Mouse (Mus musculus): ENCODE measurements at regions not wholly inside any gene's neighbourhood (a gene's known extent, or its start where the extent isn't known, plus 50 kb on each side); places are given as distances from the start of the nearest gene placed in this dataset.

GRCm38 (mm10) chr11:114331579-114332150, 264.8 kb upstream of the Sdk2 start:
- H3K27ac ChIP-seq (ENCODE audit: insufficient read depth, low read length) = no peak overlapping the region
- H3K4me1 ChIP-seq (ENCODE audit: control insufficient read depth, insufficient read depth, low read length) = no peaks in the 10 kb centered on the region
- TF ChIP-seq POLR2A (IDR thresholded peaks at IDR 0.05; ENCODE audit: extremely low read depth, insufficient read depth, low read length) (no peak), CTCF (IDR thresholded peaks at IDR 0.05; ENCODE audit: extremely low read depth, insufficient read depth, low read length) (no peak)
- H3K4me3 ChIP-seq (ENCODE audit: insufficient read depth, low read length) = no peak overlapping the region

- TF ChIP-seq POLR2A (IDR thresholded peaks at IDR 0.05; ENCODE audit: extremely low read depth, insufficient read depth, low read length) (no peak), CTCF (IDR thresholded peaks at IDR 0.05; ENCODE audit: extremely low read depth, insufficient read depth, low read length) (no peak)
Measured at GRCm38 (mm10) chr11:114330316-114330715, 263.5 kb upstream of the Sdk2 start.

GRCm38 (mm10) chr11:114322627-114323026, 255.8 kb upstream of the Sdk2 start:
- H3K4me1 ChIP-seq (ENCODE audit: control insufficient read depth, insufficient read depth, low read length) = no peaks in the 10 kb centered on the region
- no peak for TF ChIP-seq POLR2A (IDR thresholded peaks at IDR 0.05; ENCODE audit: extremely low read depth, insufficient read depth, low read length)
- no peak for TF ChIP-seq CTCF (IDR thresholded peaks at IDR 0.05; ENCODE audit: extremely low read depth, insufficient read depth, low read length)
- H3K4me3 ChIP-seq (ENCODE audit: insufficient read depth, low read length) = no peak overlapping the region
- H3K27ac ChIP-seq (ENCODE audit: insufficient read depth, low read length) = no peak overlapping the region

More at GRCm38 (mm10) chr11:114330316-114330715, 263.5 kb upstream of the Sdk2 start:
- no peaks in the 10 kb centered on the region for H3K4me1 ChIP-seq (ENCODE audit: control insufficient read depth, insufficient read depth, low read length)
- no peak overlapping the region for H3K4me3 ChIP-seq (ENCODE audit: insufficient read depth, low read length)
- no peak overlapping the region for H3K27ac ChIP-seq (ENCODE audit: insufficient read depth, low read length)

DNA sequence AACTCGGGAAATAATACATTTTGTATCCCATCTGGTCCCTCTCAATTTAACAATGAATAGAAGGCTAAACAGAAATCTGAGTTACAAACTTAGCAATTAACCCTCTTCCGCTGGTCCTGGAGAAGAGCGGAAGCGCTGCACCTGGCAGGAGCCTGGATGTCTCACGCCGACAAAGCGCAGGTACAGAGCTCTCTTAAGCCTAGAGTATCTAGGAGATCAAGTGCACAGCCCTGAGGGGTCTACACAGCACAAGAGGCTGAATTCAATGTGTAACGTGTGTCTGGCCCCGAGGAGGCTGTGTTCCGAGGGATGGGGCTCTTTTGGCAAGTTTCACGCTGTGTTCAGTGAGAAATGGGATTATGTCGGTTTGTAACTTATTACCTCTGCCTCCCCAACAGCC, 255.1 kb upstream of the Sdk2 start:
- no peak overlapping the region for H3K4me3 ChIP-seq (ENCODE audit: insufficient read depth, low read length)
- H3K4me1 ChIP-seq (ENCODE audit: control insufficient read depth, insufficient read depth, low read length) = no peaks in the 10 kb centered on the region
- H3K27ac ChIP-seq (ENCODE audit: insufficient read depth, low read length) = no peak overlapping the region
- TF ChIP-seq POLR2A (IDR thresholded peaks at IDR 0.05; ENCODE audit: extremely low read depth, insufficient read depth, low read length) (no peak), CTCF (IDR thresholded peaks at IDR 0.05; ENCODE audit: extremely low read depth, insufficient read depth, low read length) (no peak)

DNA sequence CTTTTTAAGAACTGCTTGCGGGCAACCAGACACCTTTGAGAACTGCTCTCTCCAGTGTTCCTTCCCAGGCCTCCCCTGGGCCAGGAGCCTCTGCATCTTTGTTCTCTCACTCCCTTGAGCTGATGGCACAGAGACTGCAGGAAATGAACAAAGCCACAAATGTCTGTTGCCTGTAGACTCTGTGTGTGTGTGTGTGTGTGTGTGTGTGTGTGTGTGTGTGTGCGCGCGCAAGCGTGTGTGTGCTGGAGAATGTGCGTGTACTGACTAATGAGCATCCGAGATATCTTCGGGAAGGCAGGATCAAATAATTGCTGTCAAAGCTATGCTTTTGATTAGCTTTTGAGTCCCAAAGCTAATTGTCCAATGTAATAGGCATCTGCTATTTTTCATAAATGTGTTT, 254.7 kb upstream of the Sdk2 start:
- H3K27ac ChIP-seq (ENCODE audit: insufficient read depth, low read length) = no peak overlapping the region
- no peaks in the 10 kb centered on the region for H3K4me1 ChIP-seq (ENCODE audit: control insufficient read depth, insufficient read depth, low read length)
- TF ChIP-seq POLR2A (IDR thresholded peaks at IDR 0.05; ENCODE audit: extremely low read depth, insufficient read depth, low read length) (no peak), CTCF (IDR thresholded peaks at IDR 0.05; ENCODE audit: extremely low read depth, insufficient read depth, low read length) (no peak)
- H3K4me3 ChIP-seq (ENCODE audit: insufficient read depth, low read length) = no peak overlapping the region

DNA sequence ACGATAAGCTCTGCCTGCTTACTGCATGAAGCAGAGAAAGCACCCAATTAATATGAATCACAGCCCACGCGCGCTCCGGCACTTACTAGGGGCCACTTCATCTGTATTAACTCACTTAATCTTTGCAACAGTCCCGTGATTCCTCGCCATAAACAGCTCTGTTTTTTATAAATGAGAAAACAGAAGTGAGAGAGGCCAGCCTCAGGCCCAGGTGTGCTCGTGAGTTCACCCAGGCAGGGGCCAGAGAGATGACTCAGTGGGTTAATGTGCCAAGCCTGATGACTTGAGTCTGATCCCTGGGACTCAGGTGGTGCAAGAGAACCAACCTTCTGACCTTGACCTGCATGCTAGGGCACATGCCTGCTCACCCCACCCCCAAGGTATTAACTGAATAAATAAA, 248.4 kb upstream of the Sdk2 start:
- TF ChIP-seq POLR2A (IDR thresholded peaks at IDR 0.05; ENCODE audit: extremely low read depth, insufficient read depth, low read length) = no peak
- Histone ChIP-seq H3K27ac (ENCODE audit: insufficient read depth, low read length) (no peak overlapping the region), H3K4me1 (ENCODE audit: control insufficient read depth, insufficient read depth, low read length) (no peaks in the 10 kb centered on the region), H3K4me3 (ENCODE audit: insufficient read depth, low read length) (no peak overlapping the region)

DNA sequence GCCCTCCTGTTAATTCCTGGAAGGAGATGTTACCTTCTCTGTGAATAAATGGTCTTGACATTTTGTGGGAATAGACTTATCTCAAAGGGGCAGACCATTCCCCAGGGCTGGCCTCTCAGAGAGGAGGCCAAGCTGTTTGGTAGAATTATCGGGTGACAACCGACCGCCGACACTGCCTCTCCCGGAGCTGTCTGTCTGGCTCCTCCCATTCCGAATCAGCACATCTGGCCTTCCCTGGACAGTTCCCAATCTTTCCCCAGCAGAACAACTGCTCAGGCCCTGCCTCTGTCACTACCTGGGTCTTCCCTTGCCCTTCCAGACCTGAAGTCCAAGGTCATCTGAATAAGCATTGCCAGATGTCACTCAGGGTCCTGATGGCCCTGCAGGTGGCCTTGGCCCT, 246.8 kb upstream of the Sdk2 start:
- no peak overlapping the region for H3K4me3 ChIP-seq (ENCODE audit: insufficient read depth, low read length)
- H3K4me1 ChIP-seq (ENCODE audit: control insufficient read depth, insufficient read depth, low read length) = no peaks in the 10 kb centered on the region
- no peak for TF ChIP-seq CTCF (IDR thresholded peaks at IDR 0.05; ENCODE audit: extremely low read depth, insufficient read depth, low read length)
- no peak for TF ChIP-seq POLR2A (IDR thresholded peaks at IDR 0.05; ENCODE audit: extremely low read depth, insufficient read depth, low read length)
- H3K27ac ChIP-seq (ENCODE audit: insufficient read depth, low read length) = no peak overlapping the region

GRCm38 (mm10) chr11:114311640-114312039, 244.8 kb upstream of the Sdk2 start:
- H3K4me3 ChIP-seq (ENCODE audit: insufficient read depth, low read length) = no peak overlapping the region
- H3K4me1 ChIP-seq (ENCODE audit: control insufficient read depth, insufficient read depth, low read length) = no peaks in the 10 kb centered on the region
- TF ChIP-seq POLR2A (IDR thresholded peaks at IDR 0.05; ENCODE audit: extremely low read depth, insufficient read depth, low read length) (no peak), CTCF (IDR thresholded peaks at IDR 0.05; ENCODE audit: extremely low read depth, insufficient read depth, low read length) (no peak)
- no peak overlapping the region for H3K27ac ChIP-seq (ENCODE audit: insufficient read depth, low read length)

DNA sequence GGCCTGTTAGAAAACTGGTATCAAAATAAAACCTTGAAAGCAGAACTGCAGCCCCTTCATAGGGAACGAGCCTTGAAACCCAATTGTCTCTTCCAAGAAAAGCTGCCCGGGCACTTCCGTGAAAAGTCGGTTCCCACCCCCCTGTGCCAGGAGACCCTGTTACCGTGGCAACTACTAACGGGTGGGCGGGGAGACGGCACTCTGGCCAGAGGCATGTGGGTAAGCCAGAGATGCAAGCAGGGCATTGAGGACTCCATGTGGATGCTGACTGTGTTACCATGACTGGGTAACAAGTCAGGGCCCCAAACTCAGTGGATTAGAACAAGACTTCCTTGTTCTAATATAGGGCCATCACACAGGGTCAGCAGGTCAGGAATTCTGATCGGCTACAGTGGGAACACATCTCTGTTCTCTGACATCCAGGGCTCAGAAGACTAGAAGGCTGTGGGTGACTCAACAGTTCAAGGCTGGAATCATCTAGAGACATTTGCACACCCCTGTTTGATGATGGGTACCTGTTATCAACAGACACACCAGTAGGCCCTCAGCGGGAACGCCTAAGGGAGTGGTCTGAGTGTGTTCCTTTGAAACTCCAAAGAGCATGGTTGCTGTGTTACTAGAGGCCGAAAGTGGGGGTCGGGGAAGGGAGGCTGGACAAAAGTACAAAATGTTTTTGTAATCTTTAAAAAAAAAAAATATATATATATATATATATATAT, 236.9 kb upstream of the Sdk2 start:
- Histone ChIP-seq H3K27ac (ENCODE audit: insufficient read depth, low read length) (no peak overlapping the region), H3K4me1 (ENCODE audit: control insufficient read depth, insufficient read depth, low read length) (no peaks in the 10 kb centered on the region), H3K4me3 (ENCODE audit: insufficient read depth, low read length) (no peak overlapping the region)
- TF ChIP-seq POLR2A (IDR thresholded peaks at IDR 0.05; ENCODE audit: extremely low read depth, insufficient read depth, low read length) = no peak
- no peak for TF ChIP-seq CTCF (IDR thresholded peaks at IDR 0.05; ENCODE audit: extremely low read depth, insufficient read depth, low read length)

DNA sequence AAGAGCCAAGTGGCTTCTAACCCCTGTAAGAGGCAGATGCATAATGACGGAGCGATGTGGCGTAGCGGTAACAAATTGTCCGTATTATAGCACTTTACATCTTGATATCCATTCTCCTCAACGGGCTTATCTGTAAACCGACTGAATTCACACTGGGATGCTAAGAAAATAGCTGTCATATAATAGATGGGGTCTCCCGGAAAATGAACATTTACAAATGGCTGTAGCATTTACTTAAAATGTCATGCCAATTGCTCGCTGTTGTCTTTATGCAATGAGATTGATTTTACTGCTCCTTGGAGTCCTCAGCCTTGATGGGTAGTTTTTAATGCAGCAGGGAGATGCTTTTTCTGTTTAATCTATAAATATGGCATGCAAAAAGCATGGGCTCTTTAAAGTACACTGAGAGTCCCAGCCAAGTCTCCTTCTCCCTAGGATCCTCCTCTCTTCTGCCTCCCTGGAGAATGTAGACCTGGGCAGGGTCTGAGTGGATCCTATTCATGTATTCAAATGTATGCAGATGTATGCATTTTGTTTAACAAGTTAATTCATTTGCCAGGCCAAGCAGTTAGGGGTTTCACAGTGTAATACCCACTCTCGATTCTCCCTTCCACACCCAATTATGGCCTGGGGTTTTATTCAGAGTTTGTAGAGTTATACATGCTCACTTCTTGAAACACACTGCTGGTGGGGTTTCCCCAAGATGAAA, 233.9 kb upstream of the Sdk2 start:
- Histone ChIP-seq H3K27ac (ENCODE audit: insufficient read depth, low read length) (no peak overlapping the region), H3K4me3 (ENCODE audit: insufficient read depth, low read length) (no peak overlapping the region), H3K4me1 (ENCODE audit: control insufficient read depth, insufficient read depth, low read length) (no peaks in the 10 kb centered on the region)
- TF ChIP-seq POLR2A (IDR thresholded peaks at IDR 0.05; ENCODE audit: extremely low read depth, insufficient read depth, low read length) = no peak
- TF ChIP-seq CTCF (IDR thresholded peaks at IDR 0.05; ENCODE audit: extremely low read depth, insufficient read depth, low read length) = no peak
